Mouse (Mus musculus) ES-E14 (cell line): ENCODE measurements around the gene Srl. TPM values are rescaled to one million over a fixed set of nuclear protein-coding genes. Genes with fewer than 3 reads are reported as not detected.

Source experiments
- DNase-seq: peaks from one replicate; pipeline ENCODE4 v3.0.0-alpha.2; 2013; ENCODE audit warnings: low read depth, low spot score
- H3K27ac ChIP-seq: 2 replicates; pipeline ENCODE4 v1.5.1; 2012; ENCODE audit warnings: low read depth, mild to moderate bottlenecking, low read length, moderate library complexity, mixed read lengths; ENCODE audit not compliant: poor library complexity, insufficient read depth, severe bottlenecking
- H3K36me3 ChIP-seq: 2 replicates; pipeline ENCODE4 v1.6.1; 2012; ENCODE audit warnings: mild to moderate bottlenecking, low read length, moderate library complexity, mixed read lengths; ENCODE audit not compliant: control insufficient read depth, poor library complexity, insufficient read depth, severe bottlenecking
- H3K4me1 ChIP-seq, 2 experiments: fragments of 150-350 bp in 1 of 2; sonication (generic) in 1 of 2; 2 replicates each; pipeline ENCODE4 v1.6.1; 2012; ENCODE audit warnings: low read length in 2 of 2, mild to moderate bottlenecking in 1 of 2, mixed read lengths in 1 of 2; ENCODE audit not compliant: control insufficient read depth in 2 of 2, insufficient read depth in 2 of 2, poor library complexity in 1 of 2
- H3K4me3 ChIP-seq, 2 experiments: fragments of 150-350 bp in 1 of 2; sonication (generic) in 1 of 2; 2 replicates each; pipeline ENCODE4 v1.5.1; 2012; ENCODE audit warnings: low read length in 2 of 2, low read depth in 1 of 2, mild to moderate bottlenecking in 1 of 2, mixed read lengths in 1 of 2; ENCODE audit not compliant: insufficient read depth in 1 of 2, poor library complexity in 1 of 2, severe bottlenecking in 1 of 2
- H3K9ac ChIP-seq: 2 replicates; pipeline ENCODE4 v1.6.1; 2012; ENCODE audit warnings: low read depth, mild to moderate bottlenecking, low read length, mixed read lengths; ENCODE audit not compliant: poor library complexity, insufficient read depth, severe bottlenecking
- H3K9me3 ChIP-seq: fragments of 150-350 bp; sonication (generic); 2 replicates; pipeline ENCODE4 v1.6.1; 2012; ENCODE audit warnings: low read depth, mild to moderate bottlenecking, low read length; ENCODE audit not compliant: control insufficient read depth, insufficient read depth
- CHD2 ChIP-seq: IDR thresholded peaks from 2 replicates; pipeline ENCODE4 v1.6.1; 2014; ENCODE audit warnings: mild to moderate bottlenecking, low read depth, low read length, inconsistent platforms
- HCFC1 ChIP-seq: IDR thresholded peaks from 2 replicates; pipeline ENCODE4 v1.6.1; 2012; ENCODE audit warnings: low read length, inconsistent platforms, borderline replicate concordance; ENCODE audit not compliant: insufficient read depth
- MAFK ChIP-seq: IDR thresholded peaks from 2 replicates; pipeline ENCODE4 v1.6.1; 2014; ENCODE audit warnings: mild to moderate bottlenecking, low read depth, low read length, inconsistent platforms; ENCODE audit not compliant: insufficient read depth
- ZC3H11A ChIP-seq: IDR thresholded peaks from 2 replicates; pipeline ENCODE4 v1.6.1; 2012; ENCODE audit warnings: low read depth, mild to moderate bottlenecking, inconsistent platforms, low read length, borderline replicate concordance
- ZNF384 ChIP-seq: IDR thresholded peaks from 2 replicates; pipeline ENCODE4 v1.6.1; 2012; ENCODE audit warnings: low read depth, low read length, inconsistent platforms
- in situ Hi-C, 2 experiments: fragments of 600-800 bp; cut with MboI; formaldehyde crosslinking; loops; one replicate each; pipeline ENCODE4 v1.15.1; 2025; ENCODE audit warnings: low sequenced_read_pairs in 2 of 2, inconsistent platforms in 1 of 2; ENCODE audit not compliant: unreplicated experiment in 2 of 2
- total RNA-seq: library from RNA; depleted of rRNA; stranded (reverse); fragments of 300-350 nt; gene quantifications from 2 replicates; pipeline ENCODE4 v1.2.3, GENCODE M21; 2012; rRNA removed

The Srl gene
- 24.0 and 28.0 TPM in 2 replicates for total RNA-seq

DNA sequence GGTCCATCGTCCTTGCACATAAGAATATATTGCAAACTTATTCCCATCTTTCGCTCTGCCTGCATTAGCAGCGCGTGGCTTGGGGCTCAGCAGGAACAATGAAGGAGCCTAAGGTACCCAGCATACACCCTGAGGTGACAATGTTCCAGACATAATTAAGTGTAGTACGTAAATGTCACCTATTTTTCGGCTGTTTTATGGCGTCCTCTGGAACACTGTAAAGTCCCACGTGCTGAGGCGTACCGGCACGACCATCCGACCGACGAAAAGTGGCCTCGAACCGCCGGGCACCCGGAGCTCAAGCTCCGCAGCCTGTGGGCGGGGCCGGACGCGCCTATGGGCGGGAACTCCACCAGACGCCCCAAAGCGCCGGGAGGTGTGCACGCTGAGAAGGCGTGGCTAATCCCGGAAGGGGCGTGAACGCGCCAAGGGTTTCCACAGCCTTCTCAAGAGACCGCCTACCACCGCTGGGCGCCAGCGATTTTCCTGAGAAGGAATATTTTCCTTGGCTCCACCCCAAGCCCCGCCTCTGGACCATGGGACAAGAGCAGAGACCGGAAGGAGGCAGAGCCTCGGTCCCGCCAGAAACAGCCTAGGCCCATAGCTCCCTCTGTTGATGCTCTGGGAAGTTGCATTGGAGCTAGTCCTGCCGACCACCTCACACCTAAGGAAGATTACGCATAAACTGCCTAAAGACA, at the start of gene Srl:
Srl (minus strand) TSS at position 316 of the 698 bp plus-strand sequence.
- Histone ChIP-seq H3K4me1 (peaks cover 0 to 15% of the 10 kb centered on the region in 2 experiments; a peak in 3 of 4 replicates), H3K9me3 (no peaks in the 10 kb centered on the region), H3K27ac (no peak within 1 kb of the TSS), H3K9ac (peak within 1 kb of the TSS; percentile 70), H3K4me3 (peak within 1 kb of the TSS; percentile 64 to 68), H3K36me3 (peaks cover 14% of the 10 kb centered on the region)
- in situ Hi-C loops, result no loop called here
- TF ChIP-seq ZC3H11A, result 0 out of 2 replicates have a peak, but pooled peaks have one; percentile 61
- no peak for TF ChIP-seq HCFC1
- TF ChIP-seq ZNF384, result 0 out of 2 replicates have a peak, but pooled peaks have one; percentile 20
- TF ChIP-seq MAFK, result no peak
- peak; percentile 100 for DNase-seq

DNA sequence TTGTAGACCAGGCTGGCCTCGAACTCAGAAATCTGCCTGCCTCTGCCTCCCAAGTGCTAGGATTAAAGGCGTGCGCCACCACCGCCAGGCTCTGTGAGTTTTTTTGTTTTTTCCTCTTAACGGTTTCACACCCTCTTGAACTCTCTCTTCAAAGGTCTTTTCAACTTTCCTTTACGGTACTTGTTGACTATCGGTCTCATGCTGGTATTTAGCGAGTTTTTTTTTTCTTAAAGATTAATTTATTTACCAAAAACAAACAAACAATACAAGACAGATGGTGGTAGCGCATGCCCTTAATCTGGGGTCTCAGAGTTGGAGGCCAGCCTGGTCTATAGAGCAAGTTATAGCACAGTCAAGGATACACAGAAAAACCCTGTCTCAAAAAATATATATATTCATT, 48.6 kb upstream of the Srl start:
- Histone ChIP-seq H3K36me3 (no peaks in the 10 kb centered on the region), H3K9me3 (no peaks in the 10 kb centered on the region), H3K27ac (no peak overlapping the region), H3K4me1 (peaks cover 10 to 13% of the 10 kb centered on the region in 2 experiments), H3K4me3 (no peak overlapping the region), H3K9ac (no peak overlapping the region)
- no peak for DNase-seq
- TF ChIP-seq ZNF384 (no peak), CHD2 (no peak), ZC3H11A (no peak), MAFK (no peak), HCFC1 (no peak)
- in situ Hi-C loops, result no loop called here

DNA sequence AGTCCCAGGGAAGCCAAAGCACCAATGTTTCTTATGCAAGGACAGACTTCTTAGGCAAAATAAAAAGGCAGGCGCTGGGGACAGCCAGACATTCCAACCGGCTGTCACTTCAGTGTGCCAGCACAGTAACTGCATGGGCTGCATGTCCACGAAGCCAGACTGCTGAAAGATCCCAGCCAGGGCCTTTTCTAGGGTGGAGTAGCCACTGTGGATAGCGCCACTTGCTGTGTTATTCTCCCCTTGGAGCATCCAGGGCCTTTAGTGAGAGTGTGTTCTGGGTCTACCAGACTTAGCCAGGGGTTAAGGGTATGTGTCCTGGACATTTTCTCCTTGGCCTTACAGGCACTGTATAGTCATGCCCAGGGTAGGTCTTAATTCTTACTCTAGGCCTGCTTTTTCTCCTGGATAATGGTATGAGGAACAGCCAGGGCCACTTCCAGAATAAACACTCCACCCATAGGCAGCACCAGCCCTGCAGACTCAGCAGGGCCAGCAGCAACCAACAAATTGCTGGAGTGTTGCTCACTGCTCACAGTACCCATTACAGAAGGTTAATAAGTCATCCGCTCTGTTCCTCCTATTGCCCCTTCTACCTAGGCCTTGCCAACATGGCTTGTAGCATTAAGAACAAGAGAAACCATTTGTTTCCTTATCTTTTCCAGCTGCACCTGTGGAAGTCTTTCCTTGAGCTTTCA, 46.0 kb upstream of the Srl start:
- Histone ChIP-seq H3K27ac (peak overlapping the region; percentile 61), H3K4me3 (no peak overlapping the region), H3K9ac (peak overlapping the region; percentile 1; the same call in 1 of the 2 replicates), H3K9me3 (no peaks in the 10 kb centered on the region), H3K4me1 (peaks cover 10 to 13% of the 10 kb centered on the region in 2 experiments), H3K36me3 (no peaks in the 10 kb centered on the region)
- in situ Hi-C loops, result no loop called here
- TF ChIP-seq MAFK (no peak), HCFC1 (no peak), CHD2 (no peak), ZNF384 (no peak), ZC3H11A (no peak)
- DNase-seq, result no peak

DNA sequence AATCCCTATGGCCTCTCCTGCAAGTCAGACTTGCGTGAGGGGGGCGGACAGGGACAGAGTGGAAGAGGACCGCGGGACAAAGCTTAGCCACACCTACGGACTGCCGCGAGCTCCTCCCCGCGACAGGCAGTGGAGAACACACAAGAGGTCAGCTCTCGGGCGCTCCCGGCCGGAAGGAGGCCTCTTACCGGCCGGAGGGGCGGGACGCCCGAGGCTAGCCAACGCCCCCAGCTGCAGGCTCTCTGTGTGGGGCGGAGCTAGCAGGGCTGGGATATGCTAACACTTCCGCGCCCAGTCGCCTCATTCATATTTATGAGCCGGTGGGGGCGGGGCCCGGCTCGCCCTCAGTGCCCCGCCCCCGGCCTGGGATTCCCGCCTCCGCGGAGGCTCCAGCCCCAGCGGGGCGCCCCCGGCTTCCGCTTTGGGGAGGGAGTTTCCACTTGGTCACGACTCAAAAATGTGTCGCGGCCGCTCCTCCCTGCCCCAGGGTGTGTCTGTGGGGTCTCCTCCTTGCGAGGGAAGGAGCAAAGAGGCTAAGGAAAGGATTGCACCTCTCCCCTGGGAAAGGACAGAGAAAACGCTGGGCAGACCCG, 45.0 kb upstream of the Srl start:
- H3K9ac ChIP-seq, result peak overlapping the region; percentile 56; the same call in 1 of the 2 replicates
- H3K9me3 ChIP-seq, result no peaks in the 10 kb centered on the region
- peak overlapping the region; percentile 69; the same call in 1 of the 2 replicates for H3K27ac ChIP-seq
- peak; percentile 97 for DNase-seq
- TF ChIP-seq MAFK, result no peak
- TF ChIP-seq CHD2, result no peak
- H3K4me3 ChIP-seq, result peak overlapping the region; percentile 58 to 70
- H3K36me3 ChIP-seq, result no peaks in the 10 kb centered on the region
- in situ Hi-C loops, result no loop called here
- peaks cover 10 to 11% of the 10 kb centered on the region in 2 experiments for H3K4me1 ChIP-seq
